Mouse (Mus musculus) adrenal gland, adult 2 months (tissue): ENCODE results near the gene Bcl2l2. TPM values are rescaled to one million over a fixed set of nuclear protein-coding genes. Genes with fewer than 3 reads are reported as not detected.

ENCODE experiments used
- DNase-seq: peaks from one replicate; pipeline ENCODE4 v3.0.0; 2021
- polyA plus RNA-seq: library from polyadenylated mRNA; depleted of rRNA; stranded (reverse); fragments of >200 nt; gene quantifications from 2 replicates; pipeline ENCODE4 v1.2.3, GENCODE M21; 2012; rRNA removed
- total RNA-seq, 2 experiments: library from RNA; stranded (reverse); gene quantifications; 2 replicates each; pipeline ENCODE4 v1.2.3; 2021

Gene Bcl2l2
- total and polyA plus RNA-seq, 3 experiments, result 42.6 to 57.7 (median 45.1) TPM

DNA sequence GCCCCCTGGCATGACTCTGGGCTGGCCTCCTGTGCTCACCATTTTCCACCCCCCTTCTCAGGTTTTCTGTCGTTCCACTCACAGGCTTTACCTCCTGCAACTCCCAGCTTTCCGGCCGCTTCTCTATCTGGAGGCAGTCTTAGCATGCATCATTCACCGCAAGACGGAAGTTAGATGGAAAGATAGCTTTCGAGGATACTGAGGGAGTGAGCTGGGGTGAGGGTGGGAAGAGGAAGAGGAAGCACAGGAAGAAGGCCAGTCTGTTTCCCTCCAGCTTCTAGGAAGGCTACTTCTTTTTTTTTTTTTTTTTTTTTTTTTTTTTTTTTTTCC is 53.6 kb downstream of the Bcl2l2 start:
- DNase-seq, result no peak

DNA sequence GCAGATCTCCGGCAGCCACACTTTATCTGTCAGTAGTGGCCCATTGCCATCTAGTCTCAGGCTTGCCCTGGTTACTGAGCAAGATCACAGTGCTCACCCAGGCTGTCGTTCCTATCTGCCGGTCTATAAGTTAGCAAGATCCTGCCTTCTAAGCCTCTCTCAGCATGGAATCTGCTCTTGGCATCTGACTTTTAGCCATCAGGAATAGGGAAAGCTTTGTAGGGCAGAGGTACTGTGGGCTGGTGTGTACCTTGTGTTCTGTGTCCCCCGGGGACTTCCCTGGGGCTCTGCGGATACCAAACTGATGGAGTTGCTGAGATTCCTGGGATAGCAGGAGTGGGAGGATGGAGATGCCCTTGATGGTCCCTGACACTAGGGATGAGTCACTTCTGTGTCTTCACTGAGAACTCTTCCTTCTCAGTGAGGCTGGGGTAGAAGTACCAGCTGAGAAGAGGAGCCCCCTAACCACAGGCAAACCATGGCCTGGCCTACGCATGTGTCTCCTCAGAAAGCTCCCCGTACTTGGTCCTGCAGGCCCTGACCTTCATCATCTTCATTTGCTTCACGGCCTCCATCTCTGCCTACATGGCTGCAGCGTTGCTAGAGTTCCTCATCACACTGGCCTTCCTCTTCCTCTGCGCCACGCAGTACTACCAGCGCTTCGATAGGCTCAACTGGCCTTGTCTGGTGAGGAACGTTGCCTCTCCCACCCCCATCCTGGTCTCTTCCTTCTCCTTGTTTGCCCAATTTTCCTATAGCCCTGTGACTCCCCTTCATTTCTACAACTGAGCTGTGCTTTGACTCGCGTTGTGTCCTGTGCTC is 54.4 kb downstream of the Bcl2l2 start:
- no peak for DNase-seq

Other genes starting within 250 kb of the Bcl2l2 start
- gene Gm17606, start 242.4 kb upstream of the Bcl2l2 start, total RNA-seq, result not detected
- not detected in 2 replicates for gene Gm17606, start 242.4 kb upstream of the Bcl2l2 start, polyA plus RNA-seq
- 1 to 10 TPM in 1 of 2 experiments, under 1 TPM in 1; 0.66 to 1.7 TPM for gene Cdh24, start 242.0 kb upstream of the Bcl2l2 start, total RNA-seq
- gene Cdh24, start 242.0 kb upstream of the Bcl2l2 start, polyA plus RNA-seq, result 4.4 and 6.6 TPM in 2 replicates
- 10 to 100 TPM; 39.8 to 41.7 TPM for gene 1700123O20Rik, start 197.2 kb upstream of the Bcl2l2 start, total RNA-seq
- gene 1700123O20Rik, start 197.2 kb upstream of the Bcl2l2 start, polyA plus RNA-seq, result 52.7 and 81.0 TPM in 2 replicates
- gene Acin1, start 196.4 kb upstream of the Bcl2l2 start, total RNA-seq, result 100 to 1,000 TPM; 120 to 177 TPM
- 93.0 and 109 TPM in 2 replicates for gene Acin1, start 196.4 kb upstream of the Bcl2l2 start, polyA plus RNA-seq
- gene Gm29776, start 184.5 kb upstream of the Bcl2l2 start, total RNA-seq, result not detected
- gene Gm29776, start 184.5 kb upstream of the Bcl2l2 start, polyA plus RNA-seq, result 0.07 and 0.08 TPM in 2 replicates
- gene Cebpe, start 171.2 kb upstream of the Bcl2l2 start, total RNA-seq, result not detected
- gene Cebpe, start 171.2 kb upstream of the Bcl2l2 start, polyA plus RNA-seq, result 0.18 and 0.52 TPM in 2 replicates
- gene Slc7a8, start 101.4 kb upstream of the Bcl2l2 start, total RNA-seq, result 10 to 100 TPM; 24.7 to 74.6 TPM
- gene Slc7a8, start 101.4 kb upstream of the Bcl2l2 start, polyA plus RNA-seq, result 31.9 and 52.9 TPM in 2 replicates
- 1 to 10 TPM in 1 of 2 experiments, under 1 TPM in 1; 0.35 to 1.5 TPM for gene Rnf212b, start 69.2 kb upstream of the Bcl2l2 start, total RNA-seq
- 0.22 and 0.24 TPM in 2 replicates for gene Rnf212b, start 69.2 kb upstream of the Bcl2l2 start, polyA plus RNA-seq
- gene Homez, start 12.4 kb upstream of the Bcl2l2 start, total RNA-seq, result 10 to 100 TPM; 12.1 to 18.8 TPM
- 3.5 and 4.1 TPM in 2 replicates for gene Homez, start 12.4 kb upstream of the Bcl2l2 start, polyA plus RNA-seq
- 10 to 100 TPM; 13.0 to 19.6 TPM for gene Ppp1r3e, start 5.8 kb upstream of the Bcl2l2 start, total RNA-seq
- 41.8 and 45.9 TPM in 2 replicates for gene Ppp1r3e, start 5.8 kb upstream of the Bcl2l2 start, polyA plus RNA-seq
- 1 to 10 TPM in 1 of 2 experiments, not detected in 1; 7.1 TPM for gene Gm20521, start 64 bp downstream of the Bcl2l2 start, total RNA-seq
- 37.6 and 42.4 TPM in 2 replicates for gene Gm20521, start 64 bp downstream of the Bcl2l2 start, polyA plus RNA-seq
- gene Pabpn1, start 9.1 kb downstream of the Bcl2l2 start, total RNA-seq, result 100 to 1,000 TPM; 167 to 196 TPM
- gene Pabpn1, start 9.1 kb downstream of the Bcl2l2 start, polyA plus RNA-seq, result 69.3 and 80.4 TPM in 2 replicates
- gene Slc22a17, start 29.8 kb downstream of the Bcl2l2 start, total RNA-seq, result 10 to 100 TPM; 24.9 to 45.1 TPM
- 191 and 246 TPM in 2 replicates for gene Slc22a17, start 29.8 kb downstream of the Bcl2l2 start, polyA plus RNA-seq
- gene Efs, start 42.7 kb downstream of the Bcl2l2 start, total RNA-seq, result 1 to 10 TPM; 1.9 to 4.9 TPM
- 7.7 and 11.4 TPM in 2 replicates for gene Efs, start 42.7 kb downstream of the Bcl2l2 start, polyA plus RNA-seq
- not detected for gene Il25, start 49.3 kb downstream of the Bcl2l2 start, total RNA-seq
- gene Il25, start 49.3 kb downstream of the Bcl2l2 start, polyA plus RNA-seq, result 0.12 and 0.17 TPM in 2 replicates
- under 1 TPM in 1 of 2 experiments, not detected in 1; 0.78 TPM for gene Cmtm5, start 52.9 kb downstream of the Bcl2l2 start, total RNA-seq
- gene Cmtm5, start 52.9 kb downstream of the Bcl2l2 start, polyA plus RNA-seq, result 1.9 and 2.9 TPM in 2 replicates
- gene Myh6, start 83.5 kb downstream of the Bcl2l2 start, total RNA-seq, result not detected
- not detected in 2 replicates for gene Myh6, start 83.5 kb downstream of the Bcl2l2 start, polyA plus RNA-seq
- gene Gm17428, start 93.6 kb downstream of the Bcl2l2 start, total RNA-seq, result not detected
- gene Gm17428, start 93.6 kb downstream of the Bcl2l2 start, polyA plus RNA-seq, result not detected in 2 replicates
- gene Myh7, start 111.2 kb downstream of the Bcl2l2 start, total RNA-seq, result not detected
- gene Myh7, start 111.2 kb downstream of the Bcl2l2 start, polyA plus RNA-seq, result not detected in 2 replicates
- gene Ngdn, start 132.1 kb downstream of the Bcl2l2 start, total RNA-seq, result 10 to 100 TPM; 36.0 TPM
- gene Ngdn, start 132.1 kb downstream of the Bcl2l2 start, polyA plus RNA-seq, result 2.7 and 2.9 TPM in 2 replicates
- 1 to 10 TPM; 6.3 to 7.3 TPM for gene Zfhx2, start 208.9 kb downstream of the Bcl2l2 start, total RNA-seq
- gene Zfhx2, start 208.9 kb downstream of the Bcl2l2 start, polyA plus RNA-seq, result 3.0 and 4.2 TPM in 2 replicates
- gene Thtpa, start 211.4 kb downstream of the Bcl2l2 start, total RNA-seq, result 10 to 100 TPM; 11.6 to 21.6 TPM
- gene Thtpa, start 211.4 kb downstream of the Bcl2l2 start, polyA plus RNA-seq, result 6.0 and 6.7 TPM in 2 replicates
- gene Ap1g2, start 223.2 kb downstream of the Bcl2l2 start, total RNA-seq, result 10 to 100 TPM; 21.9 to 24.8 TPM
- 27.3 and 30.3 TPM in 2 replicates for gene Ap1g2, start 223.2 kb downstream of the Bcl2l2 start, polyA plus RNA-seq
- gene Jph4, start 233.6 kb downstream of the Bcl2l2 start, total RNA-seq, result 1 to 10 TPM; 2.5 to 3.0 TPM
- gene Jph4, start 233.6 kb downstream of the Bcl2l2 start, polyA plus RNA-seq, result 4.0 and 6.8 TPM in 2 replicates